Mouse (Mus musculus) lung, adult 2 months (tissue): ENCODE results near the gene Ptpn5. TPM values are rescaled to one million over a fixed set of nuclear protein-coding genes. Genes with fewer than 3 reads are reported as not detected.

Experiments used
- DNase-seq: peaks from one replicate; pipeline ENCODE4 v3.0.0; 2022
- H3K4me1 ChIP-seq: fragments of 200-500 bp; 2 replicates; pipeline ENCODE4 v1.6.1; 2011; ENCODE audit warnings: low read length; ENCODE audit not compliant: control insufficient read depth, insufficient read depth
- H3K4me3 ChIP-seq: fragments of 200-500 bp; replicated peaks from 2 replicates; pipeline ENCODE3; 2011; ENCODE audit warnings: low read depth, mild to moderate bottlenecking, control low read depth, low read length; ENCODE audit errors: extremely low read depth
- CTCF ChIP-seq: fragments of 200-500 bp; IDR thresholded peaks from 2 replicates; pipeline ENCODE4 v1.5.1; 2011; ENCODE audit warnings: mild to moderate bottlenecking, low read length, control low read depth; ENCODE audit not compliant: insufficient read depth
- POLR2A ChIP-seq: fragments of 200-500 bp; IDR thresholded peaks from 2 replicates; pipeline ENCODE4 v1.6.1; 2011; ENCODE audit warnings: low read depth, mild to moderate bottlenecking, control low read depth, low read length, borderline replicate concordance; ENCODE audit errors: extremely low read depth
- WGBS: fragments of 180-500 bp; shearing (Covaris S2); methylation state at CpG from one replicate; pipeline ENCODE4 v1.1.7; 2018; 5-methylcytosine and 5-hydroxymethylcytosine counted together
- polyA plus RNA-seq: library from polyadenylated mRNA; depleted of rRNA; stranded (reverse); fragments of >200 nt; gene quantifications from 2 replicates; pipeline ENCODE4 v1.2.3, GENCODE M21; 2012

The Ptpn5 gene
- polyA plus RNA-seq, 1 experiment = 0.90 TPM

GRCm38 (mm10) chr7:47094969-47095368 is 38.5 kb downstream of the Ptpn5 start:
- Histone ChIP-seq H3K4me3 (no peak overlapping the region), H3K4me1 (no peaks in the 10 kb centered on the region)
- WGBS = 49% methylated on average over 2 of the region's 2 CpGs
- no peak for TF ChIP-seq CTCF
- no peak for TF ChIP-seq POLR2A
- no peak for DNase-seq

- no peak for DNase-seq
- TF ChIP-seq POLR2A (no peak), CTCF (no peak)
- WGBS = 89% methylated on average over 5 of the region's 5 CpGs
- Histone ChIP-seq H3K4me3 (no peak overlapping the region), H3K4me1 (no peaks in the 10 kb centered on the region)
These were observed 39.5 kb downstream of the Ptpn5 start for GRCm38 (mm10) chr7:47093935-47094334.

- no peak for DNase-seq
- 42% methylated on average over 1 of the region's 1 CpGs for WGBS
- TF ChIP-seq POLR2A (no peak), CTCF (no peak)
- H3K4me1 ChIP-seq = no peaks in the 10 kb centered on the region
- H3K4me3 ChIP-seq = no peak overlapping the region
These were observed 48.4 kb downstream of the Ptpn5 start for GRCm38 (mm10) chr7:47085075-47085474.

GRCm38 (mm10) chr7:47081277-47081676 is 52.2 kb downstream of the Ptpn5 start:
- H3K4me1 ChIP-seq = no peaks in the 10 kb centered on the region
- WGBS = 23% methylated on average over 6 of the region's 6 CpGs
- H3K4me3 ChIP-seq = no peak overlapping the region
- TF ChIP-seq CTCF (peak; percentile 86), POLR2A (no peak)
- DNase-seq = peak; percentile 53

GRCm38 (mm10) chr7:47080868-47081267 is 52.6 kb downstream of the Ptpn5 start:
- WGBS = 57% methylated on average over 3 of the region's 3 CpGs
- DNase-seq = no peak
- Histone ChIP-seq H3K4me3 (no peak overlapping the region), H3K4me1 (no peaks in the 10 kb centered on the region)
- TF ChIP-seq CTCF = no peak
- TF ChIP-seq POLR2A = no peak

GRCm38 (mm10) chr7:47077451-47077850 is 56.0 kb downstream of the Ptpn5 start:
- no peak for DNase-seq
- 66% methylated on average over 8 of the region's 8 CpGs for WGBS
- no peaks in the 10 kb centered on the region; the same call in 1 of the 2 replicates for H3K4me1 ChIP-seq

GRCm38 (mm10) chr7:47076729-47077128 is 56.8 kb downstream of the Ptpn5 start:
- Histone ChIP-seq H3K4me3 (no peak overlapping the region), H3K4me1 (no peaks in the 10 kb centered on the region; the same call in 1 of the 2 replicates)
- 69% methylated on average over 3 of the region's 3 CpGs for WGBS
- TF ChIP-seq POLR2A = no peak
- no peak for TF ChIP-seq CTCF
- no peak for DNase-seq

More at GRCm38 (mm10) chr7:47077451-47077850, 56.0 kb downstream of the Ptpn5 start:
- H3K4me3 ChIP-seq = no peak overlapping the region
- TF ChIP-seq CTCF (0 out of 2 replicates have a peak, but pooled peaks have one; percentile 36), POLR2A (no peak)

GRCm38 (mm10) chr7:47076193-47076592 is 57.3 kb downstream of the Ptpn5 start:
- no peak for DNase-seq
- no peaks in the 10 kb centered on the region; the same call in 1 of the 2 replicates for H3K4me1 ChIP-seq
- TF ChIP-seq POLR2A (no peak), CTCF (no peak)
- 90% methylated on average over 6 of the region's 6 CpGs for WGBS
- H3K4me3 ChIP-seq = no peak overlapping the region

GRCm38 (mm10) chr7:47073536-47074521 is 59.7 kb downstream of the Ptpn5 start:
- 35% methylated on average over 18 of the region's 18 CpGs for WGBS

More at GRCm38 (mm10) chr7:47073536-47074521, 59.7 kb downstream of the Ptpn5 start:
- no peaks in the 10 kb centered on the region; the same call in 1 of the 2 replicates for H3K4me1 ChIP-seq
- no peak for TF ChIP-seq POLR2A
- no peak for TF ChIP-seq CTCF
- DNase-seq = no peak
- no peak overlapping the region for H3K4me3 ChIP-seq
